Mouse (Mus musculus) thymus, postnatal 36 days (tissue): ENCODE measurements around the gene Nprl3.

Experiments
- DNase-seq, 2 experiments: peaks; one replicate each; pipeline ENCODE4 v3.0.0; 2022; ENCODE audit warnings: mixed read lengths in 2 of 2

Gene Nprl3

GRCm38 (mm10) chr11:32244064-32244463 is 23.4 kb downstream of the Nprl3 start:
- no peak for DNase-seq

GRCm38 (mm10) chr11:32243205-32243955 is 24.1 kb downstream of the Nprl3 start:
- DNase-seq: no peak

- no peak for DNase-seq
These were observed 25.3 kb downstream of the Nprl3 start for GRCm38 (mm10) chr11:32242209-32242608.

- DNase-seq: no peak
These were observed 26.1 kb downstream of the Nprl3 start for GRCm38 (mm10) chr11:32241391-32241790.

- peak; percentile 70 to 77 for DNase-seq
These were observed 29.2 kb downstream of the Nprl3 start for GRCm38 (mm10) chr11:32238093-32238860.

- DNase-seq: no peak
These were observed 30.1 kb downstream of the Nprl3 start for GRCm38 (mm10) chr11:32237411-32237795.

- peak in 1 of 2 experiments; percentile 26 for DNase-seq
These were observed 30.6 kb downstream of the Nprl3 start for GRCm38 (mm10) chr11:32236712-32237410.

GRCm38 (mm10) chr11:32236132-32236531 is 31.4 kb downstream of the Nprl3 start:
- DNase-seq: no peak

GRCm38 (mm10) chr11:32235646-32236045 is 31.9 kb downstream of the Nprl3 start:
- DNase-seq: no peak

- DNase-seq: no peak
These were observed 32.6 kb downstream of the Nprl3 start for GRCm38 (mm10) chr11:32234816-32235485.

GRCm38 (mm10) chr11:32233895-32234294 is 33.6 kb downstream of the Nprl3 start:
- DNase-seq: no peak

- DNase-seq: no peak
These were observed 34.7 kb downstream of the Nprl3 start for GRCm38 (mm10) chr11:32232848-32233247.

- no peak for DNase-seq
These were observed 36.4 kb downstream of the Nprl3 start for GRCm38 (mm10) chr11:32231125-32231524.

GRCm38 (mm10) chr11:32230220-32230619 is 37.3 kb downstream of the Nprl3 start:
- DNase-seq: no peak

GRCm38 (mm10) chr11:32228292-32228845 is 39.1 kb downstream of the Nprl3 start:
- no peak for DNase-seq

GRCm38 (mm10) chr11:32227555-32227954 is 40.0 kb downstream of the Nprl3 start:
- no peak for DNase-seq

- DNase-seq: no peak
These were observed 40.5 kb downstream of the Nprl3 start for GRCm38 (mm10) chr11:32227041-32227440.

- peak; percentile 90 to 91 for DNase-seq
These were observed 41.2 kb downstream of the Nprl3 start, which contains the start of gene Mpg for GRCm38 (mm10) chr11:32226124-32226871. Gene Mpg (plus strand): TSS chr11:32226505.

- no peak for DNase-seq
These were observed 42.0 kb downstream of the Nprl3 start for GRCm38 (mm10) chr11:32225222-32226104.

- no peak for DNase-seq
These were observed 42.9 kb downstream of the Nprl3 start for GRCm38 (mm10) chr11:32224468-32225139.
